Mouse (Mus musculus) brain, embryonic 14.5 days (tissue): ENCODE results near the gene Bcl9.

Experiments used
- CTCF ChIP-seq: fragments of 200-500 bp; IDR thresholded peaks from 2 replicates; pipeline ENCODE4 v1.5.1; 2012; ENCODE audit warnings: inconsistent platforms, mild to moderate bottlenecking, moderate library complexity, borderline replicate concordance; ENCODE audit not compliant: insufficient read depth, insufficient read length; ENCODE audit errors: extremely low read depth
- POLR2A ChIP-seq: fragments of 200-500 bp; IDR thresholded peaks from 2 replicates; pipeline ENCODE4 v1.6.1; 2012; ENCODE audit warnings: mild to moderate bottlenecking, inconsistent platforms, borderline replicate concordance; ENCODE audit not compliant: poor library complexity, insufficient read depth, insufficient read length, severe bottlenecking; ENCODE audit errors: extremely low read depth

GRCm38 (mm10) chr3:97231857-97232256 lies 65.9 kb downstream of the Bcl9 start:
- no peak for TF ChIP-seq POLR2A
- TF ChIP-seq CTCF = no peak
